Mouse (Mus musculus): ENCODE measurements around the gene Ces2h. TPM values are rescaled to one million over a fixed set of nuclear protein-coding genes. Genes with fewer than 3 reads are reported as not detected.
"Not testable (repeated sequence)": the region's sequence is repeated elsewhere in the genome, so short reads cannot be mapped to it uniquely, and the experiment has no call there.

Gene Ces2h
- total RNA-seq (2021): not detected
- long read RNA-seq: 0 reads

DNA sequence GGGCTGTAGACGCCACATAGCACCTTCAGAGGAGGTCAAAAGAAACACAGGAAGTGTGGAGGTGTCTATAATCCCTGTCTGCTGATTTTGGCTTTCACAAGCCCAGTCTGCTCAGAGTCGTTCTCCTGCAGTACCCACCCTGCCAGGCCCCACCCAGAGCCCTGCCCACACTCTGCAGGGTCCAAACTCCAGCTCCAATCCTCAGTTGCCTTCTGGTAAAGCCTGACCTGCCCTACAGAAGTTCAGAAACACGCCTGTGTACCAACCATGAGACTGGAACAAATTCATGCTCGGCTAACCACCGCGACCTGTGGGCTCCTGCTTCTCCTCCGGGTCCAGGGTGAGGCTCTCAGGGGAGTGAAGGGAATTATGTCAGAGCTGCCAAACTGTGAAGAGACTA is at the start of gene Ces2h:
Gene Ces2h (plus strand): TSS at position 268 of the 400 bp plus-strand sequence.
- no peak for DNase-seq (ENCODE audit: low spot score in 2 of 2)

GRCm38 (mm10) chr8:104961537-104961961 is 39.1 kb upstream of the Ces2h start, which contains the start of gene Ces2g:
TSS of gene Ces2g (plus strand) at chr8:104961718.
- no peak for DNase-seq (ENCODE audit: low spot score in 2 of 2)

DNA sequence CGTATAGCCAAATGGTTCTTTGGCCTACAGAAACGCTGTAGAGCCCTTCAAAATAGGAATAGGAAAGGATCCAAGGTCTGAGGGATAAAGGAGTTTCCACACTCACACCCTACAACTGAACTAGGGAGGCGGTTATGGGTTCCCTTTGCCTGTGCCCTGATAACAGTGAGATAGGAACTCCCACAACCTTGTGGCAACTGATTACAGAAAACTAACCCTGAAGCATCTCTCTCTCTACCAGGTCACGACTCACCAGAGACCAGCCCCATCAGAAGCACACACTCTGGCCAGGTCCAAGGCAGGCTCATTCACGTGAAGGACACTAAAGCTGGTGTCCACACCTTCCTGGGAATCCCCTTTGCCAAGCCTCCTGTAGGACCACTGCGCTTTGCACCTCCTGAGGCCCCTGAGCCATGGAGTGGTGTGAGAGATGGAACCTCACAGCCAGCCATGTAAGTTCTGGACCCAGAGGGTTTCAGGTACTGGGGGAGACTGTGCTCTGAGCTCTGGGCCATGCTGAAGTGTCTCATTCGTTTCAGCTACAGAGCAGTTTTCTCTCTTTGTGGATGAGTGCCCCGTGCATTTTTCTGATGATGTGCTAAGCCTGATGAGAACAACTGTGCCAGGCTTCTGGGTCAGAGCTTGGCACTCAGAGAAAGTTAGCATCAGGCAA is 38.3 kb upstream of the Ces2h start:
- DNase-seq (ENCODE audit: low spot score in 2 of 2): no peak

GRCm38 (mm10) chr8:104963375-104963894 is 37.2 kb upstream of the Ces2h start:
- DNase-seq (ENCODE audit: low spot score in 2 of 2): no peak

GRCm38 (mm10) chr8:104984126-104984525 is 16.5 kb upstream of the Ces2h start:
- DNase-seq (ENCODE audit: low spot score in 2 of 2): no peak

- DNase-seq (ENCODE audit: low spot score in 2 of 2): no peak
These were observed 15.7 kb upstream of the Ces2h start for GRCm38 (mm10) chr8:104984942-104985341.

DNA sequence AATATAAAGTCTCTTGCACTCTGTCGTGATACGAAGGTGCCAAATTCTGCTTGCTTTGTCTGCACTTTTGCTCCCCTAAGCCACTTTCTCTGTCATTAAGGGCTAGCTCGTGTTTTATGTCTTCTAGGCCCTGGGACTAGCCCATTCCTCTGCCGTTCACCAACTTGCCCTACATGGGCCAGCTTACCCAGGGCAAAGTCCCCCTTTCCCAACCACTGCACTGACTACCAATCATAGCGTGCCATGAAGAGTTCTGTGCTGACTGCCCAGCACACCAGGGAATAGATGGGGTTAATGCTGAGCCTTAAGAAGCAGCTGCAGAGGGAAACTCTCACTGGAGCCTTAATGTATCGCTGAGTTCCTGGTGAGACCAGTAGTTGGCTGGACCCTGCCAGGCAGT is 2.5 kb upstream of the Ces2h start:
- DNase-seq (ENCODE audit: low spot score in 2 of 2): no peak

DNA sequence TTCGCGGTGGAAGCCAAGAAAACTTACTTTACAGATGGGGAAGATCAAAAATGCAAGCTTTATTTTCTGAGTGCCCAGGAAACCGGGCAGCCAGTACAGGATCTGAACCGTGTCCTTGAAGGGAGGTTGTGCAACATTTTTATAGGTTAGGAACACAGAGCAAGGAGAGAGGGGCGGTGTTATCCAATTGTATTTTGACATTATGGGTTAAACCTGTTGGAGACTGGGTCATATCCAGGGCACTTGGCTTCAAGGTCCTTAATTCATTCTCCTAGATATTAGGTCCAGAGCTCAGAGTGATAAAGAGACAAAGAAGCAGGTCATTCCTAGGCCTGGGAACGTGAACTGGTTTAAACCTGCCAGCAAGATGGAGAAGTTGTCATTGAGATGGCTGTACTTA is 1.5 kb upstream of the Ces2h start:
- DNase-seq (ENCODE audit: low spot score in 2 of 2): no peak

DNA sequence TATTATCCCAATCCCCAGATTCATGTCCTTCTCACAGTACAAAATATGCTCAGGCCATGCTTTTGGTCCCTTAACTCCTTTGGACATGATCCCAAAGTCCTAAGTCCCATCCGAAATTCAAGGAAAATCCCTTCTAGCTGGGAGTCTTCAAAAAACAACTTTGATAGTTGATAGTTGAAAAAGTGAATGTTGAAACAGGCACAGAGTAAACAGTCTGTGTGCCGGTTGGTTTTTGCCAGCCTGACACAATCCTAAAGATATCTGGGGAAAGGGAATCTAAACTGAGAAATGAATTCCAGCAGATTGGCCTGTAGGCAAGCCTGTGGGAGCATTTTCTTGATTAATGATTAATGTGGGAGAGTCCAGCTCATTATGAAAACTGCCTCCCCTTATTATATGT is 9.3 kb downstream of the Ces2h start:
- DNase-seq (ENCODE audit: low spot score in 2 of 2): no peak

- no peak for DNase-seq (ENCODE audit: low spot score in 2 of 2)
These were observed 10.5 kb downstream of the Ces2h start for GRCm38 (mm10) chr8:105011136-105011535.

- no peak for DNase-seq (ENCODE audit: low spot score in 2 of 2)
These were observed 13.7 kb downstream of the Ces2h start for GRCm38 (mm10) chr8:105014391-105014790.

GRCm38 (mm10) chr8:105021954-105022353 is 21.3 kb downstream of the Ces2h start:
- DNase-seq (ENCODE audit: low spot score in 2 of 2): no peak

GRCm38 (mm10) chr8:105023087-105023486 is 22.4 kb downstream of the Ces2h start:
- no peak for DNase-seq (ENCODE audit: low spot score in 2 of 2)

DNA sequence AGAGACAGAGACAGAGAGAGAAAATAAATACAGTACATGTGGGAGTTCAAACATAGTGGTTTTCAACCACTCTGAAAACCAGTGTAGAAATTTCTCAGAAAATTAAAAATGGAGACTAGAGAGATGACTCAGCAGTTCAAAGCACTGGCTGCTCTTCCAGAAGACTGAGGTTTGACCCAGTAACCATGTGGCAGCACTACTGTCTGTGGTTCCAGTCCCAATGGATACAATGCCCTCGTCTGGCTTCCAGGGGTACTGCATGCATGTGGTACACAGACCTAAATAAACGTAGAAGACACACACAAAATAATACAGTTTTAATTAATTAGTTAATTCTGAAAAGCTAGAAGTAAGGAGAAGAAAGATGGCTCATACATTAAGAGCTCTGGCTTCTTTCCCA is 24.4 kb downstream of the Ces2h start:
- no peak for DNase-seq (ENCODE audit: low spot score in 2 of 2)

DNA sequence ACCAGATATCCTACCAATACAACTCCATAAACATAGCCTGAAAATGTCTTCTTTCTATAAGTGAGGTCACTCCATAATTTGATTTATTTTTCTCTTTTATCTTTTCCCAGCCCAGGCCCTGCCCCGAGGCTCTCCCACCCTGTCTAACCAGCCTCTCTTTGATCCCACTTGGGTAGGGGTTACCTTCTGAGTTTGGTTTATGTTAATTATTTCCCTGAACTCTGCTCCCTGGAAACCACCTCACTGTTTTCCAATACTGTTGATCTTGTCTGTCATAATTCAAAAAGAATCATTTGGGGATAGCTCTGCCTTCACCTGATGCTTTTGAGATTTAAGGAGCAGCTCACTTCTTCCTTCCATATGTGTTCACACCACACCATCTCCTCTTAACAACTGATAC is 42.9 kb downstream of the Ces2h start:
- DNase-seq (ENCODE audit: low spot score in 2 of 2): no peak

DNA sequence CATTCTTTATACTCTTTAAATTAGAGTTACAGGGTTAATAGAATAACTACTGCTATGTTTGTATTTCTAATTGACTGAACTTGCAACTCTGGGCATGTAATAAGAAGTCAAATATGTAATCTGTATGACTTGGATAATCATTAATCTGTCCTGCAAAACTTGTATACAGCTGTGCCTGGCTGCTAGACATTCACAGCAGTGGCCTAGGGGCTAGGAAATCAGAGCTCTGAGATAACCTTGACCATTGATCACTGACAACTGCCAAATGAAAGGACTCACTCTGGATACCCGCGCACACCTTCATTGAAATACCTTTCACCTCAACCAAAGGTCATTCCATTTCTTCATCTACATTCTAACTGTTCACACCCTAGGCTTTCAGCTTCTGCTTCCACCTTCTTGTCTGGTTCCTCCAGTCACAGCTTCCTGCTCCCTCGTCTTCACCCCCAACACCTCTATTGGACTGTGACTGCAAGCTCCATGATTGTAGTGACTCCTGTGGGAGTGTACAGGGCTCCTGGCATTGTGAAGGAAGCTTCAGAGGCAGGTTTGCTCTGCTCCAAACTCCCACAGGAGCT is 45.3 kb downstream of the Ces2h start:
- DNase-seq (ENCODE audit: low spot score in 2 of 2): no peak

GRCm38 (mm10) chr8:105048371-105048854 is 47.8 kb downstream of the Ces2h start, which contains the start of gene Ces3a:
TSS of gene Ces3a (plus strand) at chr8:105048601.
- no peak for DNase-seq (ENCODE audit: low spot score in 2 of 2)

DNA sequence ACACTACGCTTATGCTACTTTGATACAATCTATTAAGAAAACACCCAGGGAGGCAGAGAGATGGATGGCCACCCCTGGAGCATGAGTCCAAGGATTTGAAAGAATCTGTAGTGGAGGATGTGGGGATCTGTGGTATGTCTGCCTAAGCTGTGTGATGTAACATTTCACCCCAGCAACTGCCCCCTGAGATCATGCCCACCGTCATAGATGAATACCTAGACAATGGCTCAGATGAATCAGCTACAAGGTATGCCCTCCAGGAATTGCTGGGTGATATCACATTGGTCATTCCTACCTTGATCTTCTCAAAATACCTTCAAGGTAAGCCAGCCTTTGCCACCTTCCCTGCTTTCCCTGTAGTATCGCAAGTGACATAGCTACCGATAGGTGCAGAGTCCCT is 55.6 kb downstream of the Ces2h start:
- DNase-seq (ENCODE audit: low spot score in 2 of 2): no peak

- no peak for DNase-seq (ENCODE audit: low spot score in 2 of 2)
These were observed 59.4 kb downstream of the Ces2h start for GRCm38 (mm10) chr8:105060056-105060455.

DNA sequence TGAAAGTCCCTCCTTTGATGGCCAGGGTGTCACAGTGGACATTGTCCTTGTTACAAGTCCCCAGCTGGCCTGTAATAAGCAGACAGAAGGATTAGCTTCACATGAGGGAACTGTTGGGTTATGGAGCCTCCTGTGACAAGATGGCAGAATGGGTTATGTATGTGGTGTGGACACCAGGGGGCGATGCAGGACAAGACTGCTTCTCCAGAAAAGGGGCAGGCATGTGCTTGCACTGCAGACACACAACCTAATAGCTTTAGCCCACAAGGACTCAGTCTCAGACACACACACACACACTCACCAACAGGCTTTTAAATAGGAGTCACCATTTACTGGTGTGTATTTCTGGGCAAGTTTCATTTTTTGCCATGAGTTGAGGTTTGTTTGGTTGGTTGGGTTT is 66.1 kb downstream of the Ces2h start:
- peak in 1 of 2 experiments; percentile 2 for DNase-seq (ENCODE audit: low spot score in 2 of 2)

DNA sequence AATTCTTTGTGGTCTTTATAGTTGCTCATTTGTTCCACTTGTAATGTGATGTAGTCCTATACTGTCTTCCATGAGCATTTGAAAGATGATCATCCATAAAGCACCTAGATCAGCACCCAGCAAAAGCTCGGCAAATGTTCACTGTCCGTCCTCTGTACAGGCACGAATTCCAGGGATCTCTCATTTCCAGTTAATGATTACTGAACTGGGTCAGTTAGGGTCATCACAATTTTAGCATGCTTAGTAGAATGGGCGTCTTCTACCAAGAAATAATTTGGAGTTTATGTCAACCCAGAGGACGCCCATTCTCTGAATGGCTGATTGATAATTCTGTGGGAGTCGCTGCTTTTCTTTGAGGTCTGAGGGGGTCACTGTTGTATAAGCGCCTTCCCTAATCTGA is 67.3 kb downstream of the Ces2h start:
- not testable (repeated sequence) for DNase-seq (ENCODE audit: low spot score in 2 of 2)

- no peak for DNase-seq (ENCODE audit: low spot score in 2 of 2)
These were observed 68.3 kb downstream of the Ces2h start for GRCm38 (mm10) chr8:105068971-105069370.

Data from layer of hippocampus, adult 18-20 months (tissue).